Mouse (Mus musculus): ENCODE results near the gene Stat2. TPM values are rescaled to one million over a fixed set of nuclear protein-coding genes. Genes with fewer than 3 reads are reported as not detected.

Stat2 gene
- polyA plus RNA-seq (2015; fragmentation: Nextera tagmentation; extraction: Ambion mirVana): 12.2 and 13.3 TPM in 2 replicates

- Histone ChIP-seq H3K36me3 (no peaks in the 10 kb centered on the region), H3K4me3 (peak within 1 kb of the TSS; percentile 79), H3K27ac (peak within 1 kb of the TSS; percentile 75), H3K4me2 (peak within 1 kb of the TSS; percentile 65), H3K9ac (peak within 1 kb of the TSS; percentile 57), H3K27me3 (no peaks in the 10 kb centered on the region), H3K4me1 (peaks cover 5% of the 10 kb centered on the region; the same call in 1 of the 2 replicates), H3K9me3 (no peaks in the 10 kb centered on the region)
- ATAC-seq (ENCODE audit: insufficient number of reproducible peaks, low FRiP score, low TSS enrichment, low read depth): peak; percentile 98
- WGBS: under 1% methylated on average over 43 of the region's 43 CpGs
Measured at GRCm38 (mm10) chr10:128270287-128270841, at the start of gene Stat2. Gene Stat2, plus strand, starts transcription at chr10:128270559.

- Histone ChIP-seq H3K4me3 (no peak overlapping the region), H3K4me1 (peaks cover 14% of the 10 kb centered on the region; the same call in 1 of the 2 replicates), H3K27ac (no peak overlapping the region), H3K36me3 (no peaks in the 10 kb centered on the region), H3K9me3 (no peaks in the 10 kb centered on the region), H3K4me2 (no peak overlapping the region), H3K27me3 (no peaks in the 10 kb centered on the region), H3K9ac (no peak overlapping the region)
- ATAC-seq (ENCODE audit: insufficient number of reproducible peaks, low FRiP score, low TSS enrichment, low read depth): no peak
- 64% methylated on average over 16 of the region's 16 CpGs for WGBS
Measured at GRCm38 (mm10) chr10:128221533-128222286, 48.6 kb upstream of the Stat2 start.

- Histone ChIP-seq H3K4me1 (peaks cover 14% of the 10 kb centered on the region; the same call in 1 of the 2 replicates), H3K4me3 (no peak overlapping the region), H3K9ac (no peak overlapping the region), H3K9me3 (no peaks in the 10 kb centered on the region), H3K4me2 (no peak overlapping the region), H3K27me3 (no peaks in the 10 kb centered on the region), H3K27ac (peak overlapping the region; percentile 57), H3K36me3 (no peaks in the 10 kb centered on the region)
- 36% methylated on average over 5 of the region's 5 CpGs for WGBS
- ATAC-seq (ENCODE audit: insufficient number of reproducible peaks, low FRiP score, low TSS enrichment, low read depth): no peak
Measured at GRCm38 (mm10) chr10:128225064-128225463, 45.3 kb upstream of the Stat2 start.

- no peak within 1 kb of the TSS for H3K4me2 ChIP-seq
- no peaks in the 10 kb centered on the region for H3K36me3 ChIP-seq
- 50% methylated on average over 4 of the region's 4 CpGs for WGBS
- H3K9me3 ChIP-seq: no peaks in the 10 kb centered on the region
- no peak for ATAC-seq (ENCODE audit: insufficient number of reproducible peaks, low FRiP score, low TSS enrichment, low read depth)
- no peaks in the 10 kb centered on the region for H3K27me3 ChIP-seq
- H3K4me3 ChIP-seq: no peak within 1 kb of the TSS
- H3K4me1 ChIP-seq: peaks cover 15% of the 10 kb centered on the region; the same call in 1 of the 2 replicates
- H3K27ac ChIP-seq: peak within 1 kb of the TSS; percentile 57
- no peak within 1 kb of the TSS for H3K9ac ChIP-seq
Measured at GRCm38 (mm10) chr10:128225538-128225937, 44.8 kb upstream of the Stat2 start, which contains the start of gene Mip. Gene Mip, plus strand, starts transcription at chr10:128225838.

GRCm38 (mm10) chr10:128227592-128227991 is 42.8 kb upstream of the Stat2 start:
- no peak overlapping the region for H3K27ac ChIP-seq
- H3K27me3 ChIP-seq: no peaks in the 10 kb centered on the region
- H3K4me2 ChIP-seq: no peak overlapping the region
- H3K4me1 ChIP-seq: peaks cover 22% of the 10 kb centered on the region
- 61% methylated on average over 9 of the region's 9 CpGs for WGBS
- H3K36me3 ChIP-seq: no peaks in the 10 kb centered on the region
- ATAC-seq (ENCODE audit: insufficient number of reproducible peaks, low FRiP score, low TSS enrichment, low read depth): no peak
- H3K4me3 ChIP-seq: no peak overlapping the region
- H3K9me3 ChIP-seq: no peaks in the 10 kb centered on the region
- no peak overlapping the region for H3K9ac ChIP-seq

- no peak overlapping the region for H3K4me2 ChIP-seq
Measured at GRCm38 (mm10) chr10:128228009-128228408, 42.4 kb upstream of the Stat2 start.

GRCm38 (mm10) chr10:128230582-128230981 is 39.8 kb upstream of the Stat2 start:
- peak overlapping the region; percentile 82; the same call in 1 of the 2 replicates for H3K4me3 ChIP-seq

More at GRCm38 (mm10) chr10:128228009-128228408, 42.4 kb upstream of the Stat2 start:
- Histone ChIP-seq H3K9me3 (no peaks in the 10 kb centered on the region), H3K9ac (no peak overlapping the region), H3K36me3 (no peaks in the 10 kb centered on the region), H3K27me3 (no peaks in the 10 kb centered on the region), H3K4me1 (peaks cover 26% of the 10 kb centered on the region), H3K27ac (no peak overlapping the region), H3K4me3 (no peak overlapping the region)
- no peak for ATAC-seq (ENCODE audit: insufficient number of reproducible peaks, low FRiP score, low TSS enrichment, low read depth)
- WGBS: 88% methylated on average over 8 of the region's 8 CpGs

GRCm38 (mm10) chr10:128231146-128231545 is 39.2 kb upstream of the Stat2 start:
- Histone ChIP-seq H3K36me3 (0 out of 2 replicates have a peak, but pooled peaks cover 6% of the 10 kb centered on the region), H3K27me3 (no peaks in the 10 kb centered on the region), H3K27ac (peak overlapping the region; percentile 94), H3K4me3 (peak overlapping the region; percentile 82), H3K9me3 (no peaks in the 10 kb centered on the region), H3K4me1 (peaks cover 13% of the 10 kb centered on the region), H3K4me2 (peak overlapping the region; percentile 65), H3K9ac (peak overlapping the region; percentile 63; the same call in 1 of the 2 replicates)
- no peak for ATAC-seq (ENCODE audit: insufficient number of reproducible peaks, low FRiP score, low TSS enrichment, low read depth)
- 8% methylated on average over 5 of the region's 5 CpGs for whole genome bisulfite sequencing

More at GRCm38 (mm10) chr10:128230582-128230981, 39.8 kb upstream of the Stat2 start:
- no peaks in the 10 kb centered on the region for H3K9me3 ChIP-seq
- peaks cover 16% of the 10 kb centered on the region for H3K4me1 ChIP-seq
- no peak for ATAC-seq (ENCODE audit: insufficient number of reproducible peaks, low FRiP score, low TSS enrichment, low read depth)
- no peak overlapping the region; the same call in 1 of the 2 replicates for H3K4me2 ChIP-seq
- no peaks in the 10 kb centered on the region for H3K27me3 ChIP-seq
- 57% methylated on average over 12 of the region's 12 CpGs for WGBS
- no peak overlapping the region for H3K9ac ChIP-seq
- peak overlapping the region; percentile 94 for H3K27ac ChIP-seq
- H3K36me3 ChIP-seq: 0 out of 2 replicates have a peak, but pooled peaks cover 4% of the 10 kb centered on the region

- ATAC-seq (ENCODE audit: insufficient number of reproducible peaks, low FRiP score, low TSS enrichment, low read depth): peak; percentile 84
- H3K4me1 ChIP-seq: peaks cover 13% of the 10 kb centered on the region
- H3K4me2 ChIP-seq: peak within 1 kb of the TSS; percentile 65
- H3K9me3 ChIP-seq: no peaks in the 10 kb centered on the region
- WGBS: under 1% methylated on average over 53 of the region's 58 CpGs
- peak within 1 kb of the TSS; percentile 63 for H3K9ac ChIP-seq
- no peaks in the 10 kb centered on the region for H3K27me3 ChIP-seq
- peak within 1 kb of the TSS; percentile 82 for H3K4me3 ChIP-seq
- 0 out of 2 replicates have a peak, but pooled peaks cover 6% of the 10 kb centered on the region for H3K36me3 ChIP-seq
- peak within 1 kb of the TSS; percentile 94 for H3K27ac ChIP-seq
Measured at GRCm38 (mm10) chr10:128231697-128232419, 38.5 kb upstream of the Stat2 start, which contains the start of gene Timeless. Gene Timeless, plus strand, starts transcription at chr10:128232065.

GRCm38 (mm10) chr10:128232420-128232985 is 37.9 kb upstream of the Stat2 start:
- Histone ChIP-seq H3K4me1 (peaks cover 13% of the 10 kb centered on the region), H3K4me3 (peak overlapping the region; percentile 82), H3K9ac (peak overlapping the region; percentile 63), H3K27ac (peak overlapping the region; percentile 94), H3K27me3 (no peaks in the 10 kb centered on the region), H3K4me2 (peak overlapping the region; percentile 65), H3K36me3 (0 out of 2 replicates have a peak, but pooled peaks cover 6% of the 10 kb centered on the region), H3K9me3 (no peaks in the 10 kb centered on the region)
- ATAC-seq (ENCODE audit: insufficient number of reproducible peaks, low FRiP score, low TSS enrichment, low read depth): no peak; the same call in 1 of the 2 replicates
- under 1% methylated on average over 14 of the region's 14 CpGs for WGBS

- no peak overlapping the region for H3K4me3 ChIP-seq
- 39% methylated on average over 4 of the region's 4 CpGs for WGBS
- no peak overlapping the region for H3K9ac ChIP-seq
- H3K27ac ChIP-seq: peak overlapping the region; percentile 57; the same call in 1 of the 2 replicates
- ATAC-seq (ENCODE audit: insufficient number of reproducible peaks, low FRiP score, low TSS enrichment, low read depth): no peak
- no peaks in the 10 kb centered on the region for H3K9me3 ChIP-seq
- H3K4me1 ChIP-seq: peaks cover 9% of the 10 kb centered on the region
- peaks cover 24% of the 10 kb centered on the region for H3K36me3 ChIP-seq
- no peaks in the 10 kb centered on the region for H3K27me3 ChIP-seq
- no peak overlapping the region for H3K4me2 ChIP-seq
Measured at GRCm38 (mm10) chr10:128236321-128236720, 34.0 kb upstream of the Stat2 start.

Data from limb, embryonic 15.5 days (tissue).